Mouse (Mus musculus) heart, adult 2 months (tissue): ENCODE measurements around the gene Dctn3. TPM values are rescaled to one million over a fixed set of nuclear protein-coding genes. Genes with fewer than 3 reads are reported as not detected.

Experiments used
- DNase-seq, 2 experiments: peaks; one replicate each; pipeline ENCODE4 v3.0.0; 2021
- H3K27ac ChIP-seq: fragments of 200-600 bp; 2 replicates; pipeline ENCODE4 v1.8.1; 2022
- H3K27me3 ChIP-seq: fragments of 200-500 bp; 2 replicates; pipeline ENCODE4 v1.6.1; 2012; ENCODE audit warnings: mild to moderate bottlenecking, low read length, inconsistent platforms, mixed read lengths; ENCODE audit not compliant: control insufficient read depth, insufficient read depth
- H3K36me3 ChIP-seq: fragments of 200-500 bp; 2 replicates; pipeline ENCODE4 v1.6.1; 2012; ENCODE audit warnings: low read length, inconsistent platforms; ENCODE audit not compliant: control insufficient read depth, insufficient read depth
- H3K4me1 ChIP-seq: fragments of 200-500 bp; 2 replicates; pipeline ENCODE4 v1.6.1; 2011; ENCODE audit warnings: low read length; ENCODE audit not compliant: control insufficient read depth, insufficient read depth
- H3K4me3 ChIP-seq: fragments of 200-600 bp; 2 replicates; pipeline ENCODE4 v1.8.1; 2022
- H3K79me2 ChIP-seq: fragments of 200-500 bp; replicated peaks from 2 replicates; pipeline ENCODE4 v1.6.1; 2012; ENCODE audit warnings: mild to moderate bottlenecking, inconsistent platforms, low read length, moderate library complexity, mixed read lengths; ENCODE audit not compliant: control insufficient read depth, insufficient read depth
- H3K9ac ChIP-seq: fragments of 200-500 bp; 2 replicates; pipeline ENCODE4 v1.6.1; 2012; ENCODE audit warnings: low read depth, mild to moderate bottlenecking, control low read depth, inconsistent platforms, low read length, mixed read lengths
- CTCF ChIP-seq: fragments of 200-600 bp; IDR thresholded peaks from 2 replicates; pipeline ENCODE4 v1.8.1; 2022; ENCODE audit warnings: antibody characterized with exemption, mild to moderate bottlenecking, moderate library complexity
- EP300 ChIP-seq: fragments of 200-500 bp; IDR thresholded peaks from 2 replicates; pipeline ENCODE4 v1.6.1; 2011; ENCODE audit warnings: low read depth, low read length, control low read depth; ENCODE audit not compliant: insufficient read depth
- POLR2A ChIP-seq: fragments of 200-500 bp; IDR thresholded peaks from 2 replicates; pipeline ENCODE4 v1.6.1; 2011; ENCODE audit warnings: mild to moderate bottlenecking, low read depth, low read length, control low read depth; ENCODE audit not compliant: insufficient read depth
- WGBS: fragments of 180-500 bp; shearing (Covaris S2); methylation state at CpG from one replicate; pipeline ENCODE4 v1.1.7; 2018; 5-methylcytosine and 5-hydroxymethylcytosine counted together
- intact Hi-C: fragments of 180-260 bp; cut with DNase I; formaldehyde crosslinking; loops from one replicate; pipeline ENCODE4 v1.15.1; 2025
- polyA plus RNA-seq: library from polyadenylated mRNA; depleted of rRNA; stranded (reverse); fragments of >200 nt; gene quantifications from 2 replicates; pipeline ENCODE4 v1.2.3, GENCODE M21; 2012
- total RNA-seq, 2 experiments: library from RNA; stranded (reverse); gene quantifications; 2 replicates each; pipeline ENCODE4 v1.2.3; 2021

Dctn3 gene
- total and polyA plus RNA-seq, 3 experiments = 54.3 to 75.7 (median 68.4) TPM

DNA sequence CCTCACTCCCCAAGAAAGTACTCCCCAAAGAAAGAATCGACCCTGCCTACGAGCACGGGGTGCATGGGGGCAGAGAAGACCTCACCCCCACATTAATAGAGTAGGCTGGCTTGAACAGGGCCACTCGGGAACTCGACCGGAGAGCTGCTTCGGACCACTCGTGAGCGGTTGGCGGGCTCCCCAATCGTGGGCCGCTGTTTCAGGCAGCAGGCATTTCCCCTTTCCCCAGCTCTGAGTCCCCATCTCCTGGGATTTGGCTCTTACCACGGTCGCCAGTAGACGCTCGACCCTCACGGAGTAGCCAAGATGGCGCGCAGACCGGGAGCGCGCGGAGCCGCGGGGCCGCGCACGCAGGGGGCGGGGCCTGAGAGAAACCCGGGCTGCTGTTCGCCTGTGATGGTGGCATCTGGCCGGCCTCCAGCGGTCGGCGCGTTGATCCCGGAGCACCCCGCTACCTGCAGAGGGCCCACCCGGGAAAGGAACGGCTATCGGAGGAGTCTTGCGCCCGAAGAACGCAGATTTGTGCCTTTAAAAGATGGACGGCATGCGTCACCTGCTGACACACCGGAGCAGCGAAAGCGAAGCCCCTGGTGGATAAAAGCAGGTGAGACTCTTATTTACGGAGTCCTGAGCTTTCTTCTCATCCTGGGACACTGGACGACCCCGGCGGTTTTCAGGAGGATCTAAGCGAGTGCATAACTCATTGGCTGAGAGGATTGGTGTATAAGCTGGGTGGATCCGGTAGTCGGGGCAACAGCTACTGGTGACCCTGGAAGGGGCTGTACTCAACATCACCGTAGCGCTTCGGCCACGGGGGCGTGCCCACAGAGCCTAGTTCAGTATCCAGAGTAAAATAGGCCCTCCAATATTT is 9.5 kb downstream of the Dctn3 start, which contains the start of gene Rpp25l:
Gene Rpp25l (minus strand): TSS at position 338 of the 871 bp plus-strand sequence.
- peak within 1 kb of the TSS; percentile 76 for H3K9ac ChIP-seq
- peak; percentile 90 to 93 for DNase-seq
- no peaks in the 10 kb centered on the region for H3K27me3 ChIP-seq
- H3K36me3 ChIP-seq = no peaks in the 10 kb centered on the region
- no peaks in the 10 kb centered on the region for H3K79me2 ChIP-seq
- peak within 1 kb of the TSS; percentile 84 for H3K4me3 ChIP-seq
- WGBS = under 1% methylated on average over 61 of the region's 61 CpGs
- peak within 1 kb of the TSS; percentile 91 for H3K27ac ChIP-seq
- TF ChIP-seq POLR2A (peak; percentile 87), EP300 (no peak), CTCF (peak; percentile 49)
- peaks cover 5% of the 10 kb centered on the region for H3K4me1 ChIP-seq
- intact Hi-C loops = loop anchor here (1.0 kb wide), 1 partner anchor 24 kb away; no protein-coding TSS in a partner anchor

DNA sequence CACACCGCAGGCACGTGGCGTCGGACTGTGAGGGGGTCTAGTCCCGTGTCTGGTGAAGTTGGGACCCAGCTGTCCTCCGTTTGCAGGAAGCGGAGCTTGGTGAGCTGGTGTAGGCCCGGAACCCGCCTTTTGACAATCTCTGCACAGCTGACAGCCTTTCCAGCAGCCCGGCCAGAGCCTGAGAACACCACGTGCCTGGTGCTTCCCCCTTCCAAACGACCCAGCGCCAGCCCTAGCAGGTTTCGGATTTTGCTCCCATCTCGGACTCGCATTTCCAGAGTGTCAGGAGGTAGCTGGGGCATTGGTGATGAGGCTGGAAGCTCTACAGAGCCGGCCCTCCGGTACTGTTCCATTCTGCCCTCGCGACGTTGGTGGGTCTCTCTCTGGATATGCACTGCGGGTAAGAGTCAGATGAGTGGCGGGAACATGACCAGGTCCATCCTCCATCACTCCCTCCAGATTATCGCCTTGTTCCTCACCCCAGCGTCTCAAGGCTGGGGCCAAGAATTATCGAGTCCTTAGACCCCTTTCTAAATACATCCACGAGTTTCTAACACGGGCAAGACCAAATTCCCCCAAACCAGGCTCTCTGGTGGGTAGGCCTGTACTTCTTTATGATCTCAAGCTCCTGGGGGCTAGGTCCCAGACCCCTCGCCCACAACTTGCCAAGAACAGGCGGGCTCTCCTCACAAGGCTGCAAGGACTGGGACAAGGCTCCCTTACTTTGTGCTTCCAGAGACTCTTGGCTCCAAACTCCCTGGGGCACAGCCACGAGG is 10.4 kb downstream of the Dctn3 start:
- H3K9ac ChIP-seq = peak overlapping the region; percentile 76
- 30% methylated on average over 31 of the region's 31 CpGs for WGBS
- H3K36me3 ChIP-seq = no peaks in the 10 kb centered on the region
- intact Hi-C loops = no loop called here
- TF ChIP-seq EP300 (no peak), POLR2A (no peak), CTCF (no peak)
- DNase-seq = peak in 1 of 2 experiments; percentile 49
- H3K27ac ChIP-seq = peak overlapping the region; percentile 91
- no peaks in the 10 kb centered on the region for H3K27me3 ChIP-seq
- H3K79me2 ChIP-seq = no peaks in the 10 kb centered on the region
- H3K4me1 ChIP-seq = peaks cover 5% of the 10 kb centered on the region
- H3K4me3 ChIP-seq = peak overlapping the region; percentile 84

DNA sequence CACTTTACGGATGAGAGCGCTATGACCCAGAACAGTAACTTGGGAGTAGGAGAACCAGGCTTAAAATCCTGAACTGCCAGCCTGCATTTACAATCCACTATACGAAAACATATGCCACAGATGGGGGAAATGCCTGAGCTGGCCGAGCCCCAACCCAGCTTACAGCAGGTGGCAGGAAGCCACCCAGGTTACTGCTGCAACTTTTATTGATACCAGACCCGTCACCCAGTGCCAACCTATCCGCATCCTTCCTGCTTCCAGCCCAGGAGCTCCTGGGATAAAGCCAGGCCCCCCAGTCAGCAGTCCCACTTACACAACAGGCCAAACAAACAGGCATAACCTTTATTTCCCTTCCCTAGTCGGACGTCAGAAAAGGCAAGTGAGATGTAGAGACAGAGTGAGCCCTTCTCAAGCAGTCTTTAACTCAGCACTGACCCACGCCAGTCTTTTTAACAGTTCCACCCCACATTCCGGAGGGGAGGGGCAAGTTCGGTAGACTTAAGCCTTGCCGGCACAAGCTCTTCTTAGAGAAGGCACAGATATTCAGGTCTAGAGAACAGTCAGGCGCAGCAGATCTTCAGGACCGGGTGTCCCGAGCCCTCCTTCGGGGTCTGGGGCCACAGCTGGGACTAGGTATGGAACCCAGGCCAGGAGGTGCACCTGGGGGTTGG is 11.1 kb downstream of the Dctn3 start:
- intact Hi-C loops = no loop called here
- peak overlapping the region; percentile 84; the same call in 1 of the 2 replicates for H3K4me3 ChIP-seq
- no peaks in the 10 kb centered on the region for H3K79me2 ChIP-seq
- H3K4me1 ChIP-seq = peaks cover 5% of the 10 kb centered on the region
- peak overlapping the region; percentile 7; the same call in 1 of the 2 replicates for H3K9ac ChIP-seq
- no peaks in the 10 kb centered on the region for H3K27me3 ChIP-seq
- no peak for DNase-seq
- TF ChIP-seq CTCF (no peak), POLR2A (no peak), EP300 (no peak)
- H3K36me3 ChIP-seq = no peaks in the 10 kb centered on the region
- 73% methylated on average over 16 of the region's 16 CpGs for WGBS
- H3K27ac ChIP-seq = no peak overlapping the region

- intact Hi-C loops = no loop called here
These were observed 12.7 kb downstream of the Dctn3 start for GRCm38 (mm10) chr4:41710229-41710628.

DNA sequence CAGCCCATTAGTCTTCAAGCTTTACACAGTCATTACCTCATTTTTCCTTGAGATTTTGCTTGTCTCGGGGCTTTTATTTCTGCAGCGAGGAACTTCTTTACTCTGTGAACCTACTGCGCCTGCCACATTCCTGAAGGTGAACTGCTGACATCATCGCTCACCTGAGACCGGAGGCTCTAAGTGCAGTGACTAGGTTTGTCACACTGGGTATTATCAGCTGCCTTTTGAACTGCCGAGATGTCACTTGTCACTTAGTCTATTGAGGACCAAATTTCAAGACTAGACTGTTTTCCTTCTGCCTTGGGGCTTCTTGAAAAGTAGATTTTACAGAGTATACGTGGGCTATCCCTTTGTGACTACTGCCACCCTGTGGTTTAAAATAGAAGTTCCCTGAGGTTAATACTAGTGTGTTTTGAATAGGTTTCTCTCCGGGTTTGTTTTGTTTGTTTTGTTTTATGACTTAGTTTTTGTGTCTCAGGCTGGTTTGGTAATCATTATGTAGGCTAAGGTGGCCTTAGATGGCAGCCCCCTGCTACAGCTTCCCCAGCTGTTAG is 14.7 kb downstream of the Dctn3 start:
- no peak overlapping the region for H3K4me3 ChIP-seq
- no peaks in the 10 kb centered on the region for H3K79me2 ChIP-seq
- no peak overlapping the region for H3K27ac ChIP-seq
- no peaks in the 10 kb centered on the region for H3K27me3 ChIP-seq
- H3K9ac ChIP-seq = no peak overlapping the region
- 42% methylated on average over 8 of the region's 8 CpGs for WGBS
- no peak for DNase-seq
- intact Hi-C loops = loop anchor here (1.0 to 5.0 kb wide), 4 partner anchors 53 to 240 kb away; no protein-coding TSS in a partner anchor
- no peak for TF ChIP-seq POLR2A
- peak; percentile 88 for TF ChIP-seq CTCF
- H3K4me1 ChIP-seq = peaks cover 5% of the 10 kb centered on the region
- H3K36me3 ChIP-seq = no peaks in the 10 kb centered on the region

More at GRCm38 (mm10) chr4:41710229-41710628, 12.7 kb downstream of the Dctn3 start:
- no peak overlapping the region for H3K4me3 ChIP-seq
- no peak overlapping the region for H3K27ac ChIP-seq
- no peaks in the 10 kb centered on the region for H3K27me3 ChIP-seq
- H3K36me3 ChIP-seq = no peaks in the 10 kb centered on the region
- no peak for DNase-seq
- peaks cover 5% of the 10 kb centered on the region for H3K4me1 ChIP-seq
- WGBS = 59% methylated on average over 4 of the region's 4 CpGs
- no peak overlapping the region for H3K9ac ChIP-seq
- peak; percentile 49 for TF ChIP-seq CTCF
- no peak for TF ChIP-seq EP300
- H3K79me2 ChIP-seq = no peaks in the 10 kb centered on the region
